In the genomic region with DNA sequence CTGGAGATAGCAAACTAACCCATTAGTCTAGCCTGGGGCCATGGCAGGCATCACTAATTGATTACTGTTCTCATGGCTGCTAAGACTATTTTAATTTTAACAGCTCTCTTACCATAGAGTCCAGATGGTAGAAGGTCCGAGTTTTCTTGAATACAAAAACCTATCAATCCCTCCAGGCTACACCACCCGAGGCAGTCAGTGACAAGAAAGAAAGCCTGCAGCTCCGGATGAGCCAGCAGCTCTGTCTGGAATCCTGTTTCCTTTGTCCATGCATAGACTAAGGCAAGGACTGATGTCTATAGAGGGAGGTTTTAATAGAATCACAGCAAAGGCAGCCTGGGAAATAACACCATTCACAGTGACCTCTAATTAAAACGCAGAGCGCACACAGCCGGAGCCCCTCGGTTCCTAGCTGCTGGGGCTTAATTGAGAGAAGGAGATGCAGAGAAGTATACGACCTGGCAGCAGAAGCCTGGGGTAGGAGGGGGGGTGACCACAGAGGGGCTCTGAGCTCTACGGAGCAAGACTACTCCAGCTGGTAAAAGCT, we compare ENCODE assay signal across 15 mouse cellular contexts. TPM values are rescaled to one million over a fixed set of nuclear protein-coding genes. Genes with fewer than 3 reads are reported as not detected.
DNase-seq lines count a peak whose midpoint lies in the region; ATAC-seq lines count a peak whose summit lies in the region.
"Had no signal": no experiment of that assay in that cellular context is flagged by ENCODE, and none has a peak within 500 bp of the region (broad histone marks: within the 10 kb centered on the region; RNA-seq: fewer than 3 reads in every experiment).

No protein-coding gene starts in this region.

- peaks cover 14% of the 10 kb centered on the region for H3K4me1 ChIP-seq in embryonic facial prominence, embryonic 10.5 days
- peaks cover 11% of the 10 kb centered on the region; the same call in 1 of the 2 replicates for H3K4me1 ChIP-seq in forebrain, embryonic 14.5 days (ENCODE audit: control insufficient read depth, insufficient read depth, low read length)
- peaks cover 27% of the 10 kb centered on the region for H3K4me1 ChIP-seq in limb, embryonic 10.5 days
- H3K4me1 ChIP-seq in liver, embryonic 11.5 days (replicated peaks; ENCODE audit: control insufficient read depth, insufficient read depth, low read length), result no peaks in the 10 kb centered on the region

- H3K27ac ChIP-seq in embryonic facial prominence, embryonic 10.5 days (replicated peaks), result 0 out of 2 replicates have a peak overlapping the region, but pooled peaks have one; percentile 22
- peak overlapping the region; percentile 61 for H3K27ac ChIP-seq in forebrain, embryonic 14.5 days (ENCODE audit: low read depth, low read length)
- peak overlapping the region; percentile 68; the same call in 1 of the 2 replicates for H3K27ac ChIP-seq in limb, embryonic 10.5 days
- H3K27ac ChIP-seq in liver, embryonic 11.5 days (ENCODE audit: low read depth, low read length), result no peak overlapping the region
- H3K27ac ChIP-seq: heart, embryonic 15.5 days; limb, embryonic 15.5 days had no signal

- peak; percentile 23 for DNase-seq in embryonic facial prominence, embryonic 10.5 days (ENCODE audit: low spot score)
- DNase-seq in forebrain, embryonic 14.5 days (ENCODE audit: low spot score), result peak; percentile 82
- DNase-seq in limb, embryonic 10.5 days (ENCODE audit: low spot score), result peak; percentile 40
- peak; percentile 36 for DNase-seq in neural tube, embryonic 10.5 days (ENCODE audit: extremely low spot score, low spot score)
- no peak for DNase-seq in cerebellum, postnatal 36 days
- no peak for DNase-seq in lung, postnatal 25 days (ENCODE audit: low spot score)
- no peak for DNase-seq in liver, embryonic 11.5 days (ENCODE audit: low spot score)
- DNase-seq: kidney, adult 2 months; lung, postnatal 36 days; spleen, adult 18-20 months; thymus, postnatal 14 days had no signal

- 22% methylated on average over 9 of the region's 9 CpGs for WGBS in embryonic facial prominence, embryonic 10.5 days
- WGBS in forebrain, embryonic 14.5 days, result 5% methylated on average over 9 of the region's 9 CpGs
- 37% methylated on average over 9 of the region's 9 CpGs for WGBS in limb, embryonic 10.5 days
- 70% methylated on average over 9 of the region's 9 CpGs for WGBS in liver, embryonic 11.5 days

- no peak overlapping the region for H3K4me3 ChIP-seq in embryonic facial prominence, embryonic 10.5 days
- H3K4me3 ChIP-seq in forebrain, embryonic 14.5 days (ENCODE audit: low read depth, low read length), result no peak overlapping the region
- no peak overlapping the region; the same call in 1 of the 2 replicates for H3K4me3 ChIP-seq in limb, embryonic 10.5 days
- no peak overlapping the region for H3K4me3 ChIP-seq in liver, embryonic 11.5 days (ENCODE audit: low read depth, low read length)
- H3K4me3 ChIP-seq: heart, embryonic 15.5 days; limb, embryonic 15.5 days had no signal

- no peak overlapping the region for H3K9ac ChIP-seq in forebrain, embryonic 14.5 days (ENCODE audit: low read length)
- H3K9ac ChIP-seq in liver, embryonic 11.5 days (ENCODE audit: low read depth, low read length), result no peak overlapping the region
- H3K9ac ChIP-seq: heart, embryonic 15.5 days; limb, embryonic 15.5 days had no signal

- 0 out of 2 replicates have a peak, but pooled peaks cover 5% of the 10 kb centered on the region for H3K27me3 ChIP-seq in embryonic facial prominence, embryonic 10.5 days (replicated peaks; ENCODE audit: low read depth, poor library complexity, severe bottlenecking)
- no peaks in the 10 kb centered on the region for H3K27me3 ChIP-seq in forebrain, embryonic 14.5 days (replicated peaks; ENCODE audit: control insufficient read depth, insufficient read depth, low read length)
- H3K27me3 ChIP-seq in limb, embryonic 10.5 days (ENCODE audit: low read depth, poor library complexity, severe bottlenecking), result no peaks in the 10 kb centered on the region
- H3K27me3 ChIP-seq in liver, embryonic 11.5 days (replicated peaks; ENCODE audit: control insufficient read depth, insufficient read depth, low read length), result no peaks in the 10 kb centered on the region
- H3K27me3 ChIP-seq: heart, embryonic 15.5 days; limb, embryonic 15.5 days had no signal

- H3K4me2 ChIP-seq in forebrain, embryonic 14.5 days (ENCODE audit: low read length), result no peak overlapping the region
- H3K4me2 ChIP-seq in liver, embryonic 11.5 days, result no peak overlapping the region
- H3K4me2 ChIP-seq: heart, embryonic 15.5 days; limb, embryonic 15.5 days had no signal

- no peaks in the 10 kb centered on the region for H3K36me3 ChIP-seq in embryonic facial prominence, embryonic 10.5 days (replicated peaks)
- H3K36me3 ChIP-seq in forebrain, embryonic 14.5 days (ENCODE audit: control insufficient read depth, insufficient read depth, low read length), result no peaks in the 10 kb centered on the region
- H3K36me3 ChIP-seq in limb, embryonic 10.5 days, result no peaks in the 10 kb centered on the region
- no peaks in the 10 kb centered on the region for H3K36me3 ChIP-seq in liver, embryonic 11.5 days (ENCODE audit: control insufficient read depth, insufficient read depth, low read length)
- H3K36me3 ChIP-seq: heart, embryonic 15.5 days; limb, embryonic 15.5 days had no signal

- no peaks in the 10 kb centered on the region for H3K9me3 ChIP-seq in embryonic facial prominence, embryonic 10.5 days
- no peaks in the 10 kb centered on the region for H3K9me3 ChIP-seq in forebrain, embryonic 14.5 days (replicated peaks; ENCODE audit: control insufficient read depth, low read length)
- no peaks in the 10 kb centered on the region for H3K9me3 ChIP-seq in limb, embryonic 10.5 days (replicated peaks)
- H3K9me3 ChIP-seq in liver, embryonic 11.5 days (ENCODE audit: control insufficient read depth, low read length), result no peaks in the 10 kb centered on the region
- H3K9me3 ChIP-seq: heart, embryonic 15.5 days; limb, embryonic 15.5 days had no signal

- peak; percentile 90 for ATAC-seq in forebrain, embryonic 14.5 days
- no peak for ATAC-seq in activated CD4-positive, CD25-positive, alpha-beta regulatory T cell, adult 4 months
- ATAC-seq in liver, embryonic 11.5 days (replicated peaks; ENCODE audit: low FRiP score), result no peak

RNA-seq across cellular contexts. Expression of a gene that starts 29.2 kb away (rescaled TPM):
- polyA plus RNA-seq in embryonic facial prominence, embryonic 10.5 days (2016; fragmentation: Nextera tagmentation; extraction: Ambion mirVana), result 0.05 and 0.07 TPM in 2 replicates
- not detected in 2 replicates for polyA plus RNA-seq in forebrain, embryonic 14.5 days (2014; fragmentation: Nextera tagmentation; extraction: Ambion mirVana)
- polyA plus RNA-seq in limb, embryonic 10.5 days (2016; fragmentation: Nextera tagmentation; extraction: Ambion mirVana), result 0.05 TPM in 1 of 2 replicates, not detected in the other
- not detected for polyA plus RNA-seq in activated CD4-positive, CD25-positive, alpha-beta regulatory T cell, adult 4 months (2017; shearing (Covaris generic))
- polyA plus RNA-seq in liver, embryonic 11.5 days (2014; fragmentation: Nextera tagmentation; extraction: Ambion mirVana), result 0.07 TPM in 1 of 2 replicates, not detected in the other
- polyA plus RNA-seq: cortical plate, adult 2 months; kidney, adult 2 months had no signal

Comparison
In these comparisons a context has a peak if more than half of its experiments do, and no peak if none do; other contexts are left out.
1. DNase-seq: peak in embryonic facial prominence, embryonic 10.5 days (single experiment), forebrain, embryonic 14.5 days (single experiment), limb, embryonic 10.5 days (single experiment) and neural tube, embryonic 10.5 days (single experiment); none in cerebellum, postnatal 36 days (0 of 2), lung, postnatal 25 days (single experiment) and liver, embryonic 11.5 days (single experiment).